Mouse (Mus musculus): ENCODE data around the gene Nek9.

DNA sequence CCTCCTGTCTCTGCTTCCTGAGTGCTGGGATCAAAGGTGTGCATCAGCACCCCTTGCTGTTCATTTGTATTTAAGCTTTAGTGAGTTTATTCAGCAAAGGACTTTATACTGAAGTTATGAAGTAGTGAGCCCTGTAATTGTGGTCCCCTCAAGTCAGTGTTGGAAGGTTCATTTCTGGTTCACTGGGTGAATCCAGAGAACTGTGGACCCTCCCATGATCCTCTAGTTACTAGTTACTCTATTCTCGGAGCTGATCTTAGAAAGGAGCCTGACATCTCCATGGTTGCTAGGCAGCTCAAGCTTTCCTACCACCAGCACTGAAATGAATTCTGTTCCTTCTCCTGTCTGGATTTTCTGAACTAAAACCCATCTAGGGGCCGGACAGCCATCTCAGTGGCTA is 43.7 kb downstream of the Nek9 start:
- no peak for TF ChIP-seq POLR2A (IDR thresholded peaks at IDR 0.05; ENCODE audit: extremely low read depth, insufficient read depth, low read length)
- no peak for TF ChIP-seq CTCF (IDR thresholded peaks at IDR 0.05; ENCODE audit: extremely low read depth, insufficient read depth, low read length)
